Mouse (Mus musculus): ENCODE data around the gene Flrt3. TPM values are rescaled to one million over a fixed set of nuclear protein-coding genes. Genes with fewer than 3 reads are reported as not detected.

The Flrt3 gene
- total RNA-seq, 2 experiments from 2014 or later: not detected

DNA sequence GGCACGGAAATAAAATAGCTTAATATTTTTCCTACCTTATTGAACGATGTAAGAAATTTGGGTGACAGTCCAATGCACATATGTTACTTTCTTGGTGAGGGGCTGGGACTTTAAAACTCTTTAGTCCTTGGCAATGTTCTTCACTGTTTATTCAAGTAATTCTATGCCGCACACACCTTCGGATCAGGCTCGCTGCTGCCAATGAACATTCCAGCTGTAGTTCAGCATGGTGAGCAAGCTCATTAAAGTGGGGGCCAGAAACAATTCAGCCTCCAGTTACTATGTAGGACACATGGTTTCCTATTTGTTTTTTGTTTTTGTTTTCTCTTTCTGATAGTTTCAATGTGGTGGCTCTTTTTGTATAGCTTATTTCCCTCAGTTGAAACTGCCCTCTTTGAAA, 8.6 kb downstream of the Flrt3 start:
- ATAC-seq (replicated peaks; ENCODE audit: low FRiP score, poor library complexity, severe bottlenecking): no peak

DNA sequence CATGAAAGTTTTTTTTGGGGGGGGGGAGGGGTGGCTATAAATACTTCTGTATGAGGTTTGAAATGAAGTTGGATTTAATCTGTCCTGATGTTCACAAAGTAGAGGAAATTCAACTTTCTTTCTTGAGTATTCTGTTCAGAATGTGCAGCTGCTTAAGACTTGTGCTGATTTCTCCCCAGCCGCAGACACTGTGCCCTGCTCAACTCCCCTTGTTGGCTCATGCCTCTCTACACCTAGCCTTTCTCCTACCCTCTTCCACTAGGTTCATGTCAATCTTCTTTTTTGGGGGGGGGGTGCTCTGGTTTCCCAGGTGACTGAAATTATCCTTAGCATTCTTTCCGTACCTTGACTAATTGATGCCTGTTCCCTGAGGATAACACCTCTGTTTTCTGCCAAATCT, 17.3 kb downstream of the Flrt3 start:
- no peak for ATAC-seq (replicated peaks; ENCODE audit: low FRiP score, poor library complexity, severe bottlenecking)

DNA sequence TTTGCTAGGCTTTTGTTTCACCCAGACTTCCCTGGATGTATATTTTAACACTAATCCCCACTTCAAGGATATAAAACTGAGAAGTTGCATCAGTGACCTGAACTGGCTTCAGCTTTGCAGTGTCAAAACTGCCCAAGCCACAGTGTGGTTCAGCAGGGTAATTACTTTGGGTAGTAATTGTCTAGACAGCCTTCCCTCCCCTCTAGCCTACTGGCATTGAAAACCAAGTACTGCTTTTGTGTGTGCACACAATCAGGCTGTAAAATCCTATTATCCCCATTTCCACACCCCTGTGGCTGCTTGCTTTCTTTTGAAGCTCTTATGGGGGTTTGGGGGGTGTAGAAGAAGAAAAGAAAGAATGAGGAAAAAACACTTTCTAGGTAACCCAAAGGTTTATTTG, 17.8 kb downstream of the Flrt3 start:
- no peak for ATAC-seq (replicated peaks; ENCODE audit: low FRiP score, poor library complexity, severe bottlenecking)

DNA sequence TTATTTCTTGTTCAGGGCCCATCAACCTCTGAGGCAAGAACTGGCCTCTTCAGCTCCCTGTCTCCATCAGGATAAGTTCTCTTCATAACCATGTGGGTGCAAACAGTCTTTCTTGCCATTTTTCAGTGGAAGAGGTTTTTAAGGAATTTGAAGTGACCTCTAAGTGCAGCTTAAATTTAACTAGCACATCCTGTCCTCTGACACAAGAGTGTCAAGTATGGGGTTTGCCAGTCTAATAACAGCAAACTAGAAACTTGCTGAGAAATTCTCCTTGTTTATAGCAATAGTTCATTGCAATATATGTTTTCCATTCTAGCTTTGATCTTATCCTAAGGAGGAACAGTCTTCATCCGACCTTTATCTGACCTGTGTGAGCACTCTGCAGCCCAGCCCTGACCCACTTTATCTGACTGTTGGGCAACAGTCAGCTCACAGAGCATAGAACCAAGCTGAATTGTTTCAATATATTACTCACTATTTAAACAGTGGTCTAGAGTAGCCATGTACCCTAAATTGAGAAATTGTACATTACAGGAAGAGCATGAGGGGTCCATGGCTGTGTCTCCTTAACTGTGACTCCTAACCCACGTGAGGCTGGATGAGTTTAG, 49.4 kb downstream of the Flrt3 start:
- no peak for ATAC-seq (replicated peaks; ENCODE audit: low FRiP score, poor library complexity, severe bottlenecking)

DNA sequence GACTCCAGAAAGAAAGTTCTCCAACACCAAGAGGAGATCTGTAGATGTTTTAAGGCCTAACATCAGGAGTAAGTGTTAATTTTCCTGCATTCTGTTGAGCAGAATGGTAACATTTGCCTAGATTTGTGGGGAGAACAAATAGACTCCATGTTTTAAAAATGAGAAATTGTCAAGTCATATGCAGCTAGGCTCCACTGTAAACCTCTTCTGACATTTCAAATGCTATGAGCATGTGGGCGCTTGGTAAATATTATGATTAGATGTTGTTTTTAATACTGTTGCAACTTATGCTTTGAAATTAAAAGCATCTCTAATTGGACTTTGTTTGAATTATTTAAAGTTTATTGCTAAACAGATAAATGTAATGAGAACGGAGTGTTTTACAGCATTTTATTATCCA, 55.8 kb downstream of the Flrt3 start:
- ATAC-seq (replicated peaks; ENCODE audit: low FRiP score, poor library complexity, severe bottlenecking): no peak

Measured in erythroblast, adult 5-6 weeks (primary cell).